Mouse (Mus musculus) erythroblast, adult 5-6 weeks (primary cell): ENCODE results near the gene Pxk. TPM values are rescaled to one million over a fixed set of nuclear protein-coding genes. Genes with fewer than 3 reads are reported as not detected.
"Not testable (repeated sequence)": the region's sequence is repeated elsewhere in the genome, so short reads cannot be mapped to it uniquely, and the experiment has no call there.

Experiments used
- ATAC-seq: replicated peaks from 2 replicates; pipeline ENCODE4 v1.8.0; 2016; ENCODE audit warnings: moderate number of reproducible peaks, mild to moderate bottlenecking, moderate TSS enrichment, inconsistent platforms; ENCODE audit not compliant: poor library complexity, low FRiP score, severe bottlenecking
- total RNA-seq, 2 experiments: library from RNA; stranded (forward) in 1 of 2; stranded (reverse) in 1 of 2; fragments of 150-400 nt in 1 of 2; fragments of 200-764, 138-1000 nt in 1 of 2; gene quantifications; 2 replicates each; pipeline versions ENCODE4 v1.2.3 to v1.2.4; 2015 to 2017; ENCODE audit warnings: low replicate concordance in 2 of 2

Gene Pxk
- total RNA-seq, 2 experiments from 2014 or later, result 9.6 to 11.7 TPM

GRCm38 (mm10) chr14:8139724-8140710, 42.0 kb downstream of the Pxk start:
- ATAC-seq, result no peak

- no peak for ATAC-seq
These were observed 43.1 kb downstream of the Pxk start for GRCm38 (mm10) chr14:8141131-8141530.

- no peak for ATAC-seq
These were observed 47.9 kb downstream of the Pxk start for GRCm38 (mm10) chr14:8145594-8146558.

- no peak for ATAC-seq
These were observed 48.7 kb downstream of the Pxk start for GRCm38 (mm10) chr14:8146611-8147223.

GRCm38 (mm10) chr14:8148842-8149241, 50.8 kb downstream of the Pxk start:
- no peak for ATAC-seq

GRCm38 (mm10) chr14:8151757-8152156, 53.7 kb downstream of the Pxk start:
- no peak for ATAC-seq

- no peak for ATAC-seq
These were observed 56.1 kb downstream of the Pxk start for GRCm38 (mm10) chr14:8154072-8154471.

- ATAC-seq, result no peak
These were observed 58.9 kb downstream of the Pxk start for GRCm38 (mm10) chr14:8156947-8157346.

GRCm38 (mm10) chr14:8158721-8159120, 60.7 kb downstream of the Pxk start:
- ATAC-seq, result no peak

GRCm38 (mm10) chr14:8159141-8159540, 61.1 kb downstream of the Pxk start:
- no peak for ATAC-seq

- ATAC-seq, result no peak
These were observed 63.8 kb downstream of the Pxk start for GRCm38 (mm10) chr14:8161777-8162176.

- ATAC-seq, result no peak
These were observed 66.5 kb downstream of the Pxk start for GRCm38 (mm10) chr14:8164463-8164862.

GRCm38 (mm10) chr14:8172507-8173410, 74.7 kb downstream of the Pxk start, which contains the start of gene Pdhb:
TSS of gene Pdhb (minus strand) at chr14:8173025.
- peak; percentile 96 for ATAC-seq

GRCm38 (mm10) chr14:8173542-8174250, 75.7 kb downstream of the Pxk start:
- ATAC-seq, result not testable (repeated sequence)

- ATAC-seq, result no peak
These were observed 76.6 kb downstream of the Pxk start for GRCm38 (mm10) chr14:8174634-8175033.

GRCm38 (mm10) chr14:8176251-8176650, 78.2 kb downstream of the Pxk start:
- no peak for ATAC-seq

- ATAC-seq, result no peak
These were observed 82.5 kb downstream of the Pxk start for GRCm38 (mm10) chr14:8180371-8181035.

- ATAC-seq, result peak; percentile 86
These were observed 85.3 kb downstream of the Pxk start for GRCm38 (mm10) chr14:8183330-8183729.
